Mouse (Mus musculus) kidney, postnatal 10 days (tissue): ENCODE results near the gene Hist2h3b.

Experiments
- DNase-seq: peaks from one replicate; pipeline ENCODE4 v3.0.0; 2021; ENCODE audit warnings: mixed read lengths

The Hist2h3b gene

DNA sequence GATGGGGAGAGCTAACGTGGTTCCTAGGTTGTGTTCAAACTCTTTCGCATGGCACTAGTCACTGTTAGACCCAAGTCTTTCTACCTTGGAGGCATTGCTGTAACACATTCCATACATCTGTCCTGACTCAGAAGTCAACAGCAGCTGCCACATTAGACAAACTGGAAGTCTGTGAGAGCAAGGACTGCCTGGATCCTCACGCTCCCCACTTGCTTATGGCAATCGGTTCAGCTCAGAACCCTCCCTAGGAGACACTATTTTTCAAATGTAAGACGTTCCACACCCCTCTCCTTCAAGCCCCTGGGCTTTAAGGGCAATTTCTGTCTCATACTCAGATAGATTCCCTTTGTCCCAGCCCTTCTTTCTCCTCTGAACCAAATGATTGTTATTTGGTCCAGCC is 33.6 kb downstream of the Hist2h3b start:
- DNase-seq: no peak

DNA sequence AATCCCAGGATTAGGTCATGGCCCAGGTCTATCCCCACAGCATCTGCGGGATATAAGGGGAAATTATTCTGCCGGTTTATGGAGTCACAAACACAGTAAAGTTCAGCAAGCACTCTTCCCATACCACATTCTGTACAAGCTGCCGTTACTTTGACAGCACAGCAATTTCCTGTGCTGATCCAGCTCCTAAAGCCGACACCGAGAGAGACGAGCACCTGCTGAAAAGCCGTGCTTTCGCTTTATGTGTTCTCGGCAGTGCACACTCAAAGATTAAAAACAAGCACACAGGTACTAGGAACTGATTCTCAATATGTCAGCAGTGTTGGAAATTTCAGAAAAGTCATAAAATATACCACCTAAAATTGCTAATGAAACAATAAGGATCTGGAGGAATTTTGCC is 38.1 kb downstream of the Hist2h3b start:
- DNase-seq: no peak

DNA sequence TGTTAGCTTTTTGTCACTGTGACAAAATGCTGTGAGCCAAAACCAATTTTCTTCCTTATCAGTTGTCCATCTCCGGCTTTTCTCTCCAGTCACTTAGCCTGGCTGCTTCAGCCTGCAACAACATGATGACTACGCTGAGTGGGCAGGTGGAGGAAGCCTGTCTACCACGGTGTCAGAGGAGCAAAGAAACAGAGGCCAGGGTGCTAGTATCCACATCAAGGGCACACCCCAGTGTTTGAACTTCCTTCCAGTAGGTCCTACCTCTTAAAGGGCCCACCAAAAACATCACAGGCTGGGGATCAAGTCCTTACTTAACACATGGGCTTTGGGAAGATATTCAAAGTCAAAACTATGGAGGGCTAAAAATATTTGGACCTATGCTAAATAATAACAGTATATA is 41.0 kb downstream of the Hist2h3b start:
- DNase-seq: no peak

DNA sequence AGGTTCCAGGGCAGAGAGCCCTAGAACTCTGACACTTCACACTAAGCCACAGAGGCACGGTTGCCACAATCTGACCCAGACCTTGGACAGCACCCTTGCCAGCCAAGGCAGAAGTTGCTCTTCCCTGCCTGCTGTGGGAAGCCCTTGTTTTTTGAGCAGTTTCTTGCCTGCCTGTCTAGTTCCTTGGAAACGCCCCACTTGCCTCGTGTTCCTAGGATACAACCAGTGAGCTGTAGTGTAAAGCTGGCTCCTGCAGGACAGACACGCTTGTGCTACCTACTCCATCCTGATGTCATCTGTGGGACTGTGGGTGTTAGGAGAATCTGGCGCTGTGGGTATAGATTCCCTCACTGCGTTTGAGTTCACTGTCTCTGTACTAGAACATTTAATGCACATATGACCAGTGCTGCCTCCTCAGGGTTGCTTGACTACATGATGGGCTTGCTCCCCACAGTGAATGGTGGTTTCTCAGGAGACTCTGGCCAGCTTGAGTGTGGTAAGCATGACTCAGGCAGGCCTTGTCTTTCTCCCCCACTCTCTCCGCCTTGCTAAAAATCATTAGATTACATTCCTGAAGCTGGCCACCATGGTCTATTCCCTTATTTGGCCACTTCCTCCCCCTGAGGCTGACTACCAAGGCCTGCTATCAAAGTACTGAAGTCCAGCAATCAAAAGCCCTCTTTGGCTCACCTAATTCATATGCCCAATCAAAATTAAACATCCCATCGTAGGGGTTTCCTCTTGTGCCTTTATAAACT is 44.1 kb downstream of the Hist2h3b start:
- no peak for DNase-seq
